Mouse (Mus musculus) kidney, adult 2 months (tissue): ENCODE measurements around the gene Prkar1a.

Experiments used
- CTCF ChIP-seq: fragments of 200-500 bp; conservative IDR thresholded peaks from 2 replicates; pipeline ENCODE4 v1.5.1; 2011; ENCODE audit warnings: low read depth, mild to moderate bottlenecking, control low read depth, low read length, moderate library complexity, mixed read lengths; ENCODE audit not compliant: insufficient read depth, insufficient read length
- POLR2A ChIP-seq: fragments of 200-500 bp; IDR thresholded peaks from one replicate; pipeline ENCODE4 v1.6.1; 2011; ENCODE audit warnings: low read depth, low read length, control low read depth

GRCm38 (mm10) chr11:109669149-109669708 lies 20.0 kb downstream of the Prkar1a start:
- no peak for TF ChIP-seq POLR2A
- TF ChIP-seq CTCF, result no peak
